Mouse (Mus musculus) erythroblast, embryonic 14.5 days (primary cell): ENCODE measurements around the gene Pygl.

Experiments used
- GATA1 ChIP-seq: IDR thresholded peaks from 2 replicates; pipeline ENCODE4 v1.6.1; 2012; ENCODE audit warnings: low read length, inconsistent platforms, mixed read lengths
- TAL1 ChIP-seq: IDR thresholded peaks from 3 replicates; pipeline ENCODE4 v1.6.1; 2012; ENCODE audit warnings: low read length, inconsistent platforms, mixed read lengths

DNA sequence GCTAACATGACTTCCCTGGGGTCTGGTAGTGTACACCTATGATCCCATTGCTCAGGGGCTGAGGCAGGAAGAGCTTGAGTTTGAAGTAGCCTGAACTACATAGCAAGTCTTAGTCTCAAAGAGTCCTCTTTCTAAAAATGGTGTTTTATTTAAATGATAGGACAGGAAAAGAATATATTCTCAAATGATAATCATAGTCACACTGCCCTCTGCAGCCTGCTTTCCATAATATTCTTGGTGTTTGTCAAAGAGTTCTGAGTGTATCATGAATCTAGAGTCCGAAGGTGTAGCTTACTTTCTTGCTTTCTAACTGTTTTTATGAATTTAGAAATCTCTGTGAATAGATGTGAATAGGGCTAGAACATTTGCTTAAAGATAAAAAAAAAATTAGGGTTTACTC lies 61.3 kb downstream of the Pygl start:
- TF ChIP-seq TAL1, result no peak
- TF ChIP-seq GATA1, result no peak
